Mouse (Mus musculus) testis, adult 2 months (tissue): ENCODE data around the gene Rab6a. TPM values are rescaled to one million over a fixed set of nuclear protein-coding genes. Genes with fewer than 3 reads are reported as not detected.

ENCODE experiments used
- H3K27ac ChIP-seq: fragments of 200-500 bp; 2 replicates; pipeline ENCODE4 v1.5.1; 2012; ENCODE audit warnings: low read depth, low read length; ENCODE audit not compliant: control insufficient read depth, insufficient read depth
- H3K27me3 ChIP-seq: fragments of 200-500 bp; 2 replicates; pipeline ENCODE4 v1.6.1; 2012; ENCODE audit warnings: mild to moderate bottlenecking, low read length, moderate library complexity; ENCODE audit not compliant: control insufficient read depth, insufficient read depth
- H3K36me3 ChIP-seq: fragments of 200-500 bp; 2 replicates; pipeline ENCODE4 v1.6.1; 2012; ENCODE audit warnings: mild to moderate bottlenecking, low read length; ENCODE audit not compliant: control insufficient read depth, insufficient read depth
- H3K4me1 ChIP-seq: fragments of 200-500 bp; 2 replicates; pipeline ENCODE4 v1.6.1; 2012; ENCODE audit warnings: low read length; ENCODE audit not compliant: control insufficient read depth, insufficient read depth
- H3K4me3 ChIP-seq: fragments of 200-500 bp; 2 replicates; pipeline ENCODE4 v1.5.1; 2012; ENCODE audit warnings: low read depth, mild to moderate bottlenecking, low read length, moderate library complexity, mixed read lengths; ENCODE audit not compliant: control insufficient read depth
- CTCF ChIP-seq: fragments of 200-500 bp; IDR thresholded peaks from 2 replicates; pipeline ENCODE4 v1.5.1; 2012; ENCODE audit warnings: low read depth, mild to moderate bottlenecking, inconsistent platforms, low read length, moderate library complexity; ENCODE audit not compliant: control insufficient read depth, insufficient read depth, insufficient replicate concordance
- POLR2A ChIP-seq: fragments of 200-500 bp; IDR thresholded peaks from 2 replicates; pipeline ENCODE4 v1.6.1; 2012; ENCODE audit warnings: low read depth, mild to moderate bottlenecking, inconsistent platforms, low read length, moderate library complexity; ENCODE audit not compliant: control insufficient read depth
- polyA plus RNA-seq: library from polyadenylated mRNA; depleted of rRNA; stranded (reverse); fragments of >200 nt; gene quantifications from 2 replicates; pipeline ENCODE4 v1.2.3, GENCODE M21; 2012

The Rab6a gene
- polyA plus RNA-seq, 1 experiment: 17.2 TPM

GRCm38 (mm10) chr7:100658093-100658578, 50.9 kb downstream of the Rab6a start:
- Histone ChIP-seq H3K36me3 (no peaks in the 10 kb centered on the region), H3K4me1 (peaks cover 4% of the 10 kb centered on the region; the same call in 1 of the 2 replicates), H3K27me3 (no peaks in the 10 kb centered on the region), H3K27ac (no peak overlapping the region), H3K4me3 (no peak overlapping the region)
- TF ChIP-seq POLR2A: no peak
- TF ChIP-seq CTCF: no peak

GRCm38 (mm10) chr7:100661264-100661663, 54.1 kb downstream of the Rab6a start:
- no peaks in the 10 kb centered on the region for H3K36me3 ChIP-seq
- TF ChIP-seq CTCF (no peak), POLR2A (no peak)
- H3K4me3 ChIP-seq: no peak overlapping the region
- H3K27ac ChIP-seq: no peak overlapping the region
- peaks cover 4% of the 10 kb centered on the region; the same call in 1 of the 2 replicates for H3K4me1 ChIP-seq
- H3K27me3 ChIP-seq: no peaks in the 10 kb centered on the region

DNA sequence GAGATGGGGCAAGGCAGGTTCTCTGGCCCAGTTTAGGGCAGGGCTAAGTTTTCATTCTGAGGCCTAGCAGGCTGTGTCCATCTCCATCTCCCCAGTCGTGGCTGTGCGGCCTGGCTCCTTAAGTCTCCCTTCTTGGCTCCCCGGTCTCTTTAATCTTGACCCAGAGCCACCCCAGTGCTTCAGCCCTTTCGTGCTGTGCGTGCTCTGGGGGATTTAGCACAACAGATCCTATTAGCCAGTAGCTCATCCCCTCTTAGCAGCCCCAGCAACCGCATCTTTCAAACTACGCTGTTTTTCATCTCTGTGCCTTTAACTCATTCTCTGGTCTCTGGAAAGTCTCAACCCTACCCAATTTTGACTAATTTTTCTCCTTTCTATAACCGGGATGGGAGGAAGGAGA, 55.0 kb downstream of the Rab6a start, which contains the start of gene Plekhb1:
Gene Plekhb1 (minus strand): TSS at position 184 of the 400 bp plus-strand sequence.
- TF ChIP-seq CTCF: no peak
- no peak for TF ChIP-seq POLR2A
- H3K4me1 ChIP-seq: no peaks in the 10 kb centered on the region; the same call in 1 of the 2 replicates
- no peaks in the 10 kb centered on the region for H3K36me3 ChIP-seq
- H3K4me3 ChIP-seq: no peak within 1 kb of the TSS
- H3K27me3 ChIP-seq: no peaks in the 10 kb centered on the region
- no peak within 1 kb of the TSS for H3K27ac ChIP-seq

- no peaks in the 10 kb centered on the region; the same call in 1 of the 2 replicates for H3K4me1 ChIP-seq
- TF ChIP-seq POLR2A: no peak
- TF ChIP-seq CTCF: peak; percentile 84; the same call in 1 of the 2 replicates
- H3K4me3 ChIP-seq: no peak overlapping the region
- no peaks in the 10 kb centered on the region for H3K36me3 ChIP-seq
- no peaks in the 10 kb centered on the region for H3K27me3 ChIP-seq
- no peak overlapping the region for H3K27ac ChIP-seq
Measured at GRCm38 (mm10) chr7:100663190-100663589, 56.0 kb downstream of the Rab6a start.

DNA sequence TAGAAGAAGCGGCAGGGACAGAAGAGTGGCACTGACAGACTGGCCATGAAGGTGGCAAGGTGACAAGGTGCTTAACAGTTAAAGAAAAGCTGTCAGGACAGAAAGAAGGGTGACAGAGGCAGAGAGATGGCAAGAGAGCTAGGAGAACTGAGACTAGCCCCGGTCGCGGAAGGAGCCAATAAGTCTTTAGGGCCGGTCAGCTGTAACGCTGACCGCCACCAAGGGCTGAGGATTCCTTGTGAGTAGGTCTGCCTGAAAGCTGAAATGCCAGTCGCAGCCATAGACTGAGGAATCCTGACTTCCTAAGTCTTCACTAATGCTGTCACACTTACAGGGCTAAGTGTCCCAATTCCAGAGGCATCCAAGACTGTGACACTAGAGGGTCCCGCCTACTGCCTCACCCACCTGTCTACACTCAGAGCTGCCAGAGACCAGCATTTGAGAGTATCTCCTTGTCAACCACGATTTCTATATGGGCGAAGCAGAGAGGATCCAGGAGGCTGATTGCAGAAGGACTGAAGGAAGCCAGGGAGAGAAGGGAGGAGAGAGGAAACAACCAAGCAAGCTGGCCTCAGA, 56.6 kb downstream of the Rab6a start:
- H3K27ac ChIP-seq: no peak overlapping the region
- TF ChIP-seq CTCF (no peak), POLR2A (no peak)
- no peaks in the 10 kb centered on the region for H3K4me1 ChIP-seq
- no peaks in the 10 kb centered on the region for H3K36me3 ChIP-seq
- H3K4me3 ChIP-seq: no peak overlapping the region
- no peaks in the 10 kb centered on the region for H3K27me3 ChIP-seq

- Histone ChIP-seq H3K4me1 (peaks cover 3% of the 10 kb centered on the region), H3K36me3 (no peaks in the 10 kb centered on the region), H3K27ac (no peak overlapping the region), H3K27me3 (no peaks in the 10 kb centered on the region), H3K4me3 (no peak overlapping the region)
- TF ChIP-seq CTCF: no peak
- TF ChIP-seq POLR2A: no peak
Measured at GRCm38 (mm10) chr7:100670646-100671045, 63.4 kb downstream of the Rab6a start.

- Histone ChIP-seq H3K4me3 (no peak overlapping the region), H3K27ac (no peak overlapping the region), H3K36me3 (no peaks in the 10 kb centered on the region), H3K4me1 (peaks cover 3% of the 10 kb centered on the region), H3K27me3 (no peaks in the 10 kb centered on the region)
- TF ChIP-seq CTCF (no peak), POLR2A (no peak)
Measured at GRCm38 (mm10) chr7:100673452-100673851, 66.2 kb downstream of the Rab6a start.
